Mouse (Mus musculus) heart, adult 9 months (tissue): Measurements from ENCODE around the gene Fancc.
"Not testable (repeated sequence)": the region's sequence is repeated elsewhere in the genome, so short reads cannot be mapped to it uniquely, and the experiment has no call there.

Experiments
- DNase-seq, 2 experiments: peaks; one replicate each; pipeline ENCODE4 v3.0.0; 2022; ENCODE audit warnings: low spot score in 2 of 2

The Fancc gene

GRCm38 (mm10) chr13:63515542-63515941, 18.5 kb upstream of the Fancc start:
- no peak for DNase-seq

GRCm38 (mm10) chr13:63514931-63515360, 17.9 kb upstream of the Fancc start:
- DNase-seq = no peak

- no peak for DNase-seq
Observed at GRCm38 (mm10) chr13:63513374-63514098, 16.5 kb upstream of the Fancc start.

GRCm38 (mm10) chr13:63512411-63512810, 15.3 kb upstream of the Fancc start:
- no peak for DNase-seq

- DNase-seq = no peak
Observed at GRCm38 (mm10) chr13:63507821-63508220, 10.7 kb upstream of the Fancc start.

- no peak for DNase-seq
Observed at GRCm38 (mm10) chr13:63507001-63507556, 10.0 kb upstream of the Fancc start.

- DNase-seq = no peak
Observed at GRCm38 (mm10) chr13:63506364-63506763, 9.3 kb upstream of the Fancc start.

GRCm38 (mm10) chr13:63502391-63502790, 5.3 kb upstream of the Fancc start:
- DNase-seq = no peak

- DNase-seq = no peak
Observed at GRCm38 (mm10) chr13:63499489-63499888, 2.4 kb upstream of the Fancc start.

GRCm38 (mm10) chr13:63487707-63488042, 9.4 kb downstream of the Fancc start:
- DNase-seq = no peak

GRCm38 (mm10) chr13:63486791-63487706, 10.0 kb downstream of the Fancc start:
- DNase-seq = no peak

GRCm38 (mm10) chr13:63475356-63475755, 21.7 kb downstream of the Fancc start:
- DNase-seq = no peak

- DNase-seq = no peak
Observed at GRCm38 (mm10) chr13:63452898-63453297, 44.2 kb downstream of the Fancc start.

- no peak for DNase-seq
Observed at GRCm38 (mm10) chr13:63451140-63451539, 45.9 kb downstream of the Fancc start.

- no peak for DNase-seq
Observed at GRCm38 (mm10) chr13:63445419-63445818, 51.7 kb downstream of the Fancc start.

- no peak for DNase-seq
Observed at GRCm38 (mm10) chr13:63432759-63433158, 64.3 kb downstream of the Fancc start.

GRCm38 (mm10) chr13:63431857-63432191, 65.3 kb downstream of the Fancc start:
- no peak for DNase-seq

GRCm38 (mm10) chr13:63431030-63431856, 65.8 kb downstream of the Fancc start:
- peak; percentile 92 to 93 for DNase-seq

- peak in 1 of 2 experiments; percentile 9 for DNase-seq
Observed at GRCm38 (mm10) chr13:63430681-63431029, 66.4 kb downstream of the Fancc start.

- DNase-seq = no peak
Observed at GRCm38 (mm10) chr13:63430206-63430605, 66.9 kb downstream of the Fancc start.

- not testable (repeated sequence) for DNase-seq
Observed at GRCm38 (mm10) chr13:63428211-63428610, 68.9 kb downstream of the Fancc start.

- DNase-seq = no peak
Observed at GRCm38 (mm10) chr13:63423060-63423459, 74.0 kb downstream of the Fancc start.
